Mouse (Mus musculus): ENCODE results near the gene Pdgfd. TPM values are rescaled to one million over a fixed set of nuclear protein-coding genes. Genes with fewer than 3 reads are reported as not detected.

Gene Pdgfd
- polyA plus RNA-seq, 2 experiments, result 0.20 to 0.66 TPM

GRCm38 (mm10) chr9:6182307-6182923 is 14.0 kb downstream of the Pdgfd start:
- no peak for TF ChIP-seq CTCF (IDR thresholded peaks at IDR 0.05; ENCODE audit: low read depth)
- TF ChIP-seq EP300 (IDR thresholded peaks at IDR 0.05; ENCODE audit: low read depth), result peak; percentile 42; the same call in 1 of the 2 replicates
- no peak overlapping the region for H3K4me3 ChIP-seq (ENCODE audit: insufficient read depth in 1 of 2, low read depth in 2 of 2, low read length in 2 of 2)
- 0 out of 4 replicates have a peak, but pooled peaks cover 0 to 1% of the 10 kb centered on the region in 2 experiments for H3K4me1 ChIP-seq (replicated peaks; ENCODE audit: control insufficient read depth in 2 of 2, insufficient read depth in 2 of 2, low read length in 1 of 2)
- WGBS (ENCODE audit: insufficient replicate concordance), result 52% methylated on average over 3 of the region's 3 CpGs
- no peak overlapping the region for H3K9ac ChIP-seq (replicated peaks)
- DNase-seq (ENCODE audit: low read depth in 3 of 3, low spot score in 3 of 3) (no peak), ATAC-seq (ENCODE audit: insufficient read depth) (peak; percentile 37; the same call in 1 of the 2 replicates)
- no peak overlapping the region for H3K4me2 ChIP-seq (ENCODE audit: low read depth)
- no peaks in the 10 kb centered on the region for H3K9me3 ChIP-seq (ENCODE audit: control insufficient read depth, low read length)
- H3K36me3 ChIP-seq (replicated peaks; ENCODE audit: control insufficient read depth, insufficient read depth, low read depth), result no peaks in the 10 kb centered on the region
- H3K27me3 ChIP-seq (ENCODE audit: control insufficient read depth, insufficient read depth, low read length), result no peaks in the 10 kb centered on the region
- H3K27ac ChIP-seq, result no peak overlapping the region

- ATAC-seq (ENCODE audit: insufficient read depth), result no peak
- no peak overlapping the region for H3K9ac ChIP-seq (replicated peaks)
- no peak overlapping the region for H3K4me3 ChIP-seq (ENCODE audit: insufficient read depth in 1 of 2, low read depth in 2 of 2, low read length in 2 of 2)
- H3K4me1 ChIP-seq (replicated peaks; ENCODE audit: control insufficient read depth in 2 of 2, insufficient read depth in 2 of 2, low read length in 1 of 2), result no peaks in the 10 kb centered on the region
- no peak overlapping the region for H3K4me2 ChIP-seq (ENCODE audit: low read depth)
- no peaks in the 10 kb centered on the region for H3K9me3 ChIP-seq (ENCODE audit: control insufficient read depth, low read length)
- WGBS (ENCODE audit: insufficient replicate concordance), result 56% methylated on average over 3 of the region's 3 CpGs
- H3K27ac ChIP-seq, result no peak overlapping the region
- DNase-seq (ENCODE audit: low read depth in 3 of 3, low spot score in 3 of 3), result no peak
- no peak for TF ChIP-seq CTCF (IDR thresholded peaks at IDR 0.05; ENCODE audit: low read depth)
- TF ChIP-seq EP300 (IDR thresholded peaks at IDR 0.05; ENCODE audit: low read depth), result no peak
- no peaks in the 10 kb centered on the region for H3K27me3 ChIP-seq (ENCODE audit: control insufficient read depth, insufficient read depth, low read length)
- H3K36me3 ChIP-seq (replicated peaks; ENCODE audit: control insufficient read depth, insufficient read depth, low read depth), result no peaks in the 10 kb centered on the region
Measured at GRCm38 (mm10) chr9:6187955-6188354, 19.6 kb downstream of the Pdgfd start.

- ATAC-seq (ENCODE audit: insufficient read depth) (no peak), DNase-seq (ENCODE audit: low read depth in 3 of 3, low spot score in 3 of 3) (no peak)
- no peaks in the 10 kb centered on the region for H3K36me3 ChIP-seq (replicated peaks; ENCODE audit: control insufficient read depth, insufficient read depth, low read depth)
- no peak overlapping the region for H3K4me2 ChIP-seq (ENCODE audit: low read depth)
- no peaks in the 10 kb centered on the region for H3K27me3 ChIP-seq (ENCODE audit: control insufficient read depth, insufficient read depth, low read length)
- no peaks in the 10 kb centered on the region for H3K4me1 ChIP-seq (replicated peaks; ENCODE audit: control insufficient read depth in 2 of 2, insufficient read depth in 2 of 2, low read length in 1 of 2)
- H3K9ac ChIP-seq (replicated peaks), result no peak overlapping the region
- TF ChIP-seq CTCF (IDR thresholded peaks at IDR 0.05; ENCODE audit: low read depth), result no peak
- no peak for TF ChIP-seq EP300 (IDR thresholded peaks at IDR 0.05; ENCODE audit: low read depth)
- no peaks in the 10 kb centered on the region for H3K9me3 ChIP-seq (ENCODE audit: control insufficient read depth, low read length)
- H3K4me3 ChIP-seq (ENCODE audit: insufficient read depth in 1 of 2, low read depth in 2 of 2, low read length in 2 of 2), result no peak overlapping the region
- 38% methylated on average over 1 of the region's 1 CpGs for WGBS (ENCODE audit: insufficient replicate concordance)
- no peak overlapping the region for H3K27ac ChIP-seq
Measured at GRCm38 (mm10) chr9:6193352-6193751, 25.0 kb downstream of the Pdgfd start.

- Histone ChIP-seq H3K9ac (replicated peaks) (no peak overlapping the region), H3K4me1 (replicated peaks; ENCODE audit: control insufficient read depth in 2 of 2, insufficient read depth in 2 of 2, low read length in 1 of 2) (no peaks in the 10 kb centered on the region), H3K27me3 (ENCODE audit: control insufficient read depth, insufficient read depth, low read length) (no peaks in the 10 kb centered on the region), H3K4me3 (ENCODE audit: insufficient read depth in 1 of 2, low read depth in 2 of 2, low read length in 2 of 2) (no peak overlapping the region), H3K4me2 (ENCODE audit: low read depth) (no peak overlapping the region), H3K36me3 (replicated peaks; ENCODE audit: control insufficient read depth, insufficient read depth, low read depth) (no peaks in the 10 kb centered on the region), H3K27ac (no peak overlapping the region), H3K9me3 (ENCODE audit: control insufficient read depth, low read length) (no peaks in the 10 kb centered on the region)
- DNase-seq (ENCODE audit: low read depth in 3 of 3, low spot score in 3 of 3) (no peak), ATAC-seq (ENCODE audit: insufficient read depth) (no peak)
- TF ChIP-seq CTCF (IDR thresholded peaks at IDR 0.05; ENCODE audit: low read depth), result no peak
- TF ChIP-seq EP300 (IDR thresholded peaks at IDR 0.05; ENCODE audit: low read depth), result no peak
- 44% methylated on average over 5 of the region's 5 CpGs for WGBS (ENCODE audit: insufficient replicate concordance)
Measured at GRCm38 (mm10) chr9:6212862-6213261, 44.5 kb downstream of the Pdgfd start.

- 35% methylated on average over 1 of the region's 1 CpGs for WGBS (ENCODE audit: insufficient replicate concordance)
Measured at GRCm38 (mm10) chr9:6217505-6217904, 49.1 kb downstream of the Pdgfd start.

More at GRCm38 (mm10) chr9:6217505-6217904, 49.1 kb downstream of the Pdgfd start:
- Histone ChIP-seq H3K27ac (no peak overlapping the region), H3K4me2 (ENCODE audit: low read depth) (no peak overlapping the region), H3K9me3 (ENCODE audit: control insufficient read depth, low read length) (no peaks in the 10 kb centered on the region), H3K9ac (replicated peaks) (no peak overlapping the region), H3K4me3 (ENCODE audit: insufficient read depth in 1 of 2, low read depth in 2 of 2, low read length in 2 of 2) (no peak overlapping the region), H3K27me3 (ENCODE audit: control insufficient read depth, insufficient read depth, low read length) (no peaks in the 10 kb centered on the region), H3K4me1 (replicated peaks; ENCODE audit: control insufficient read depth in 2 of 2, insufficient read depth in 2 of 2, low read length in 1 of 2) (no peaks in the 10 kb centered on the region), H3K36me3 (replicated peaks; ENCODE audit: control insufficient read depth, insufficient read depth, low read depth) (no peaks in the 10 kb centered on the region)
- no peak for ATAC-seq (ENCODE audit: insufficient read depth)
- DNase-seq (ENCODE audit: low read depth in 3 of 3, low spot score in 3 of 3), result no peak
- no peak for TF ChIP-seq EP300 (IDR thresholded peaks at IDR 0.05; ENCODE audit: low read depth)
- TF ChIP-seq CTCF (IDR thresholded peaks at IDR 0.05; ENCODE audit: low read depth), result no peak
